Mouse (Mus musculus) liver, postnatal 0 days (tissue): Measurements from ENCODE around the gene Ttc33.

Source experiments
- CTCF ChIP-seq: sonication (generic); IDR thresholded peaks from 2 replicates; pipeline ENCODE4 v1.5.1; 2016; ENCODE audit warnings: antibody characterized with exemption, low read depth
- EP300 ChIP-seq: IDR thresholded peaks from 2 replicates; pipeline ENCODE4 v1.6.1; 2016; ENCODE audit warnings: antibody characterized with exemption, low read depth, mild to moderate bottlenecking

DNA sequence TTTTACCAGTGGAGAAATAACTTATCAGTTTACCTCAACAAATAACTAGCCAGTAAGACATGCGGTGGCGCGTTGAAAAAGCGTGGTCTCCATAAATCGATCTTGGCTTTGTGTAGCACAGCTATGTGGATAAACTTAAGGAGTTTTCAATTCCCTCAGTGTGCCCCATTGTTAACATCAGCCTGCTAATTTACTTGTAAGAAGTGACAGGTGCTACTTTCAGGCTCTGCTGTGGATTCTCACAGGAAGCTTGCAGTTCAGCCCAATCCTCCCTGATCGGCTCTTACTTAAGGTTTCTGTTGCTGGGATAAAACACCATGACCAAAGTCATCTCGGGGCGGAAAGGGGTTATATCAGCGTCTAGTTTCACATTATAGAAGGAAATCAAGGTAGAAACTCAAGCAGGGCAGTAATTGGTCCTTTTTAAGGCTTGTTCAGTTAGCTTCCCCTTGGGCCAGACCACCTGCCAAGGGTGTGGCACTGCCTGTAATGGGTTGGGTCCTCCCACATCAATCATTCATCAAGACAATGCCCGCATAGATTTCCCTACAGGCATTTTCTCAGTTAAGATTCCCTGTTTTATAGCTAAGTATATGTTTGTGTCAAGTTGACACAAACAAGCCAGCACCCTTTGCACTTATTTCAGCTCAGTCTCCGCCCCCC, 526 bp upstream of the Ttc33 start:
- TF ChIP-seq CTCF (no peak), EP300 (no peak)
